Mouse (Mus musculus) fibroblast of lung, adult 2 months (primary cell): ENCODE results near the gene Comtd1.

Experiments
- DNase-seq: peaks from one replicate; pipeline ENCODE4 v3.0.0-alpha.2; 2011; ENCODE audit warnings: low read depth

Gene Comtd1

DNA sequence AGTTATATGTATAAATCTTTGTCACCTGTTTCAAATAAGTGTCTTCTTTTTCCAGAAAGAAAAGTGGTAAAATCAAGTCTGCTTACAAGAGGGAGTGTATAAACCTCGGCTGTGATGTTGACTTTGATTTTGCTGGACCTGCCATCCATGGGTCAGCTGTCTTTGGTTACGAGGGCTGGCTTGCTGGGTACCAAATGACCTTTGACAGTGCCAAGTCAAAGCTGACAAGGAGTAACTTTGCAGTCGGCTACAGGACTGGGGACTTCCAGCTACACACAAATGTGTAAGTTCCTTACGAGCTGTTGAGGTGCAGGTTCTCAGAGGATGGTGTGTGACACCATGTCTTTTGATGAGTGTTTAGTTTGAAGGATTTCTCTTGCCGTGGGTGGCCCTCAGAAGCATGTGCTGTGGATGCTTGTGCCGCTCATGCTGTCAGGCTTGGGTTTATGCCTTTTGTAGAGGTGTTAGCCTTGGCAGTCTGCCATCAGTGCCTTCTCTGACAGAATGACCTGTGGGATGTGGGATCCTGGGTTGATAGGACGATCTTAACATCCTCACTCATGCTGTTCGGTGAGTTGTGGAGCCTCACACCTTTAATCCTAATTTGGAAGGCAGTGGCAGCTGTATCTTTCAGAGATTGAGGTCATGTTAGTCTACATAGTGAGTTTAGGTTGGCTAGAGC is 10.3 kb downstream of the Comtd1 start:
- DNase-seq, result no peak

DNA sequence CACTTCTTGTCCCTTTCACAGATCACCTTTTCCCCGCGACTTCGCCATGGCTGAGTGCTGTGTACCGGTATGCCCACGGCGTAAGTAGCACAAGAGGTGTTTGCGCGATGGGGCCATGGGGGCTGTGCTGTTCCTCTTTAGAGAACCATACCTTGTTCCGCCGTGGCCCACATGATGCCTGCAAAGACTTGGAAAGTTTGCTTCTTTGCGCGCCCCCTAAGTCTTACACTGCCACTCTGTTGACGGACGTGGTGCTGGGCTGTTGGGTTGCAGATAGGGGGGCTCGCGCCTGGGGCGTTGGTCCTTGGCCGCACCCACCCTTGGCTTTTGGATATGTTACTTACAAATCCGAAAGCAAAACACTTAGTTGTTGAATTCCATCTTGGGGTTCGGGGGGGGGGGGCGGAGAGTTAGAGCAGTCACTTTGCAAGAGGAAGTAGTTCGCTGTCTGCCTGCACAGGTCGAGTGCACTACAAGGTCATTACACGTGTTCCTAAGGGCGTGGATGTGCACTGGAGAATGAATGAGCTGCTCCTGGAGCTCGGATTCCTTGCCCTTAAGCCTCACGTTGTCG is 16.9 kb downstream of the Comtd1 start:
- DNase-seq, result no peak

GRCm38 (mm10) chr14:21830876-21831767 is 17.7 kb downstream of the Comtd1 start:
- DNase-seq, result peak; percentile 86

GRCm38 (mm10) chr14:21825786-21826491 is 22.8 kb downstream of the Comtd1 start:
- DNase-seq, result no peak

- DNase-seq, result no peak
These were observed 23.8 kb downstream of the Comtd1 start, which contains the start of gene Vdac2 for GRCm38 (mm10) chr14:21824938-21825337. Vdac2 (plus strand) TSS chr14:21825238.

GRCm38 (mm10) chr14:21823897-21824296 is 24.9 kb downstream of the Comtd1 start:
- DNase-seq, result no peak

GRCm38 (mm10) chr14:21822795-21823374 is 25.9 kb downstream of the Comtd1 start:
- DNase-seq, result no peak

- no peak for DNase-seq
These were observed 26.5 kb downstream of the Comtd1 start for GRCm38 (mm10) chr14:21822307-21822706.

- peak; percentile 39 for DNase-seq
These were observed 27.8 kb downstream of the Comtd1 start for GRCm38 (mm10) chr14:21820880-21821505.

DNA sequence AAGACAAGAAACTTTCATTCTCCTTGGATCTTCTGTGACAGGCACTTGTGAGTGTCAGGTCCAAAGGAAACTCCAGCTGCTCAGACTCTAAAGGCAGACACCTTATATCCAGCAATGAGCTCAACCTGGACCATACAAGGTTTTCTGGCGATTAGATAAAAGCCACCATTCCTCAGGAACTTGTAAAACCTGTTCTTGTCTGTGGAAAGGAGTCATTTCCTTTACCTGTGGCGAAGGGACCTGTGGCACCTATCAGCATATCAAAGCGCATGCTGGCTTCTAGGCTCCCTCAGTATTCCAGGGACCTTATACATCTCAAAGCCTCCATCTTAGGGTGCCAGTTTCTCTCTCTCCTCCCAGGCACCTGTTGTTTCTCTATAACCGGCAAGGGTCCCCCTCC is 31.3 kb downstream of the Comtd1 start:
- DNase-seq, result no peak

DNA sequence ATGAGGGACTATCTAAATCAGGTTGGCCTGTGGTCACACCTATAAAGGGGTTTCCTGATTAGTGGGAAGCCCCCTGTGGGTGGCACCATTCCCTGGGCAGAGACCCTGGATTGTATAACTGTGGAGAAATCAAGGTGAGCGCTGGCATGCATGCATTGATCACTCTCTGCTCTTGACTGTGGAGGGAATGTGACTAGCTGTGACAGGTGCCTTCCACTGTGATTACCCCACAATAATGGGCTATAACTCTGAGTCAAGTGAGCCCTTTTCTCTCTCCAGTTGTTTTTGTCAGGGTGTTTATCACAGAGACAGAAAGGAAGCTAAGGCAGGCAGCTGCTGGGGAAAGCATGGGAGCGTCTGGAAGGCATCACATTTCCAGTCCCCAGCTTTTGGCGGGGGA is 32.5 kb downstream of the Comtd1 start:
- DNase-seq, result no peak

DNA sequence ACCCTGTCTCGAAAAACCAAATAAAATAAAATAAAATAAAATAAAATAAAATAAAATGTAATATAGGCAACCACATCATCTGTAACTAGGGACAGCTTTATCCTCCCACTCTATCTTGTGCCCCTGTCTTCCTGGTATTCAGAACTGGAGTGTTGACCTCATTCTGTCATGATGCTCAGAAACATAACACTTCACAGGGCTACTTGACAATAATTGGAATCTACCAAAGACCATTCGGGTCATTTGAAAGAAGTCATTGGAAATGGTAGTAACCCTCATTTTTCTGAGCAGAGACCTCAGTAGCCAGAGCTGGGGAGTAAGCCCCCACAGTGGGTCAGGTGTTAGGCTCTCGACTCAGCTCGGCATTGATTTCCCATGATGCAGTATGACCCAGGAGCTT is 34.2 kb downstream of the Comtd1 start:
- no peak for DNase-seq

DNA sequence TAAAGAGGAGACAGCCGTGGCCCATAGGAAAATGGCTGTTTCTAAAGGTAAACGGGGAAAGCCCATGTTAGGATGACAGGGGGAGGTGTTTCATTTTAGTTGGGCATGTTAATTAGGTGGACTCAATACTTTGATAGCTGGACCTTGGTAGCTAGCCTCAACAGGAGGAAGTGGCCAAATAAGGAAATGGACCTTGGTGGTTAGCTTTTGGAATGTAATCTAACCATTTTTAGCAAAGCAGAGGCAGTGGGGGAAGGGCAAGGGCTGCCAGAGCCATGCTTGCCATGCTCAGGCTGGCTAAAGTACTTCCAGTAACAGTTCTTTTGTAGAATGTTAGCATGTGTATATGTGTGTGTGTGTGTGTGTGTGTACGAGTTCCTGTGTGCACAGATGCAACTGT is 34.9 kb downstream of the Comtd1 start:
- no peak for DNase-seq

DNA sequence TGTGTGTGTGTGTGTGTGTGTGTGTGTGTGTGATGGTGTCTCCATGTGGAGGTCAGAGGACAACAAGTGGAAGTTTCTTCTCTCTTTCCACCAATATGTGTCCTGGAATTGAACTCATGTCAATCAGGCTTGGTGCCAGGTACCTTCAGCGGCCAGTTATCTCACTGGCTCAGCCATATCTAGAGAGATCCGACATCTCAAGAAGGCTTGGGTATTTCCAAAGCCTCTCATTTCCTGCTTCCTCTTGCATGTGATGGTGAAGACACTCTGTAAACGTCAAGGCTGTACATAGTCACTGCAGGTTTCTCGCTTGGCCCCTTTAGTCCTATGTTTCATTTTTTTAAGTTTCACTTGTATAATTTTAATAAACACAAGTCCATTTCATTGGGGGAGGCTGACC is 35.6 kb downstream of the Comtd1 start:
- DNase-seq, result no peak

GRCm38 (mm10) chr14:21812590-21813162 is 36.1 kb downstream of the Comtd1 start:
- DNase-seq, result no peak

DNA sequence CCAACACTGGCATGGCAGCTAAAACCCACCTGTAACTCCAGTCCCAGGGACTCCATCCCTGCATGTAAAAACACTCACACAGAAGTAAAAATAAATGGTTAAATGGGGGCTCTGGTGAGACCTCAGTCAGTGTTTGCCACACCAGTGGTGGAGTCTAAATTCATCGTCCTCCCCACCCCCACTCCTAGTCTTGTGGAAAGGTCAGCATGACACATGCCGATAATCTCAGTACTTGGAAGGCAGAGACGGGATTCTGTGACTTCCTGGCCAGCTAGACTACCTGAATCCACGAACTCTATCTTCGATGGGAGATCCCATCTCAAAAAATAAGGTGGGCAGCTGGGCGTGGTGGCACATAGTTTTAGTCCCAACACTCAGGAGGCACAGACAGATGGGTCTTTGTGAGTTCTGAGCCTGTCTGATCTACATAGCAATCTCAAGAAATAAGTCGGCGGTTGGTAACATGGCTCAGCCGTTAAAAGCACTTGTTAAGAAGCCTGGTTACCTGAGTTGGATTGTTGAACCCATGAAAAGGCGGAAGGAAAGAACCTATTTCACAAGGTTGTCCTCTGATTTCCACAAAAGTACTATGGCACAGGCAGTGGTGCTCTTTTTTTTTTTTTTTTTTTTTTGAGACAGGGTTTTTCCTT is 36.9 kb downstream of the Comtd1 start:
- no peak for DNase-seq

GRCm38 (mm10) chr14:21811301-21811700 is 37.5 kb downstream of the Comtd1 start:
- DNase-seq, result no peak

- no peak for DNase-seq
These were observed 39.4 kb downstream of the Comtd1 start for GRCm38 (mm10) chr14:21809418-21809817.

DNA sequence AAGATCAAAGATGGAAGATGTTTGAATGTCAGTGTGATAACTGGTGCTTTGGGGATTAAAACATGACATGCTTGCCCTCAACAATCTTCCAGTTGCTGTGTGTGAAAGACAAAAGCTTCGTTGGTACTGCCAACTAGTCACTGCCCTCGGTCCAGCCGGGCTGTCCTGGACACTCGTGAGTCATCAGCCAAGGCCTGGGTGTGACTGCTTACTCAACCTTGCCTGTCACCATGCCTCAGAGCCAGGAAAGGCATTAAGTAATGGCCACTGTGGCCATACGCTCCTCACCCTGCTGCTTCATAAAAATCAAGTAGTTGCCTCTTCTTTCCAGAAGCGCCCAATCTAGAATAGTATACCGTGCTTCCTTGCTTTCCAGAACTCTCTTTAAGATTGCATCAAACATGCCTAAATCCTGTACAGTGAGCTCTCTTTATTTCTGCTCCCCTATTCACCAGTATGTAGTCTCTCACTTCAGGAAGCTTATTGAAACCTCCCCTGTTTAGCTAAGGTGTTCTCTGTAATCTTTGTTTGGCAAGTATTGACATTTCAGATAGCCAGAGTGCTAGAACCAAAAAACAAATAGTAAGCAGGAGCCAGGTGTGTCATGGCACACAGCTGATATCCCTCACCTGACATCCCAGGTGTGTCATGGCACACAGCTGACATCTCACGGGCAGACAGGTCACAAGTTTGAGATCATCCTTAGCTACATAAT is 40.4 kb downstream of the Comtd1 start:
- DNase-seq, result no peak

- DNase-seq, result no peak
These were observed 42.1 kb downstream of the Comtd1 start for GRCm38 (mm10) chr14:21806631-21807160.
